Mouse (Mus musculus) layer of hippocampus, adult 2 months (tissue): Measurements from ENCODE around the gene Zfp830. TPM values are rescaled to one million over a fixed set of nuclear protein-coding genes. Genes with fewer than 3 reads are reported as not detected.

Experiments used
- DNase-seq, 2 experiments: peaks; one replicate each; pipeline ENCODE4 v3.0.0; 2022; ENCODE audit warnings: low spot score in 2 of 2
- H3K27ac ChIP-seq: fragments of 200-600 bp; 2 replicates; pipeline ENCODE4 v1.8.1; 2022
- H3K4me3 ChIP-seq: fragments of 200-600 bp; 2 replicates; pipeline ENCODE4 v1.8.1; 2022; ENCODE audit warnings: mild to moderate bottlenecking
- CTCF ChIP-seq: fragments of 200-600 bp; conservative IDR thresholded peaks from 2 replicates; pipeline ENCODE4 v1.8.1; 2022; ENCODE audit warnings: antibody characterized with exemption, mild to moderate bottlenecking, moderate library complexity
- long read RNA-seq, 2 experiments: library from polyadenylated mRNA; stranded (forward); transcript quantifications; one replicate each; pipeline ENCODE4 v2.0.0; 2021; ENCODE audit warnings: borderline mapping rate in 2 of 2
- total RNA-seq, 2 experiments: library from RNA; stranded (reverse); gene quantifications; 2 replicates each; pipeline ENCODE4 v1.2.3; 2021

Gene Zfp830
- total RNA-seq = 10 to 100 TPM; 14.8 to 16.9 TPM
- long read RNA-seq, experiment 1, transcript Zfp830-201 (1 exons, 1,591 nt) = major isoform, 7 of 7 reads
- long read RNA-seq, experiment 1, partial matches to known transcripts = 0 of 7 reads
- long read RNA-seq, experiment 1, other reads (novel, unspliced or antisense) = 0 of 7 reads
- long read RNA-seq, experiment 2, transcript Zfp830-201 (1 exons, 1,591 nt) = major isoform, 22 of 22 reads
- long read RNA-seq, experiment 2, partial matches to known transcripts = 0 of 22 reads
- long read RNA-seq, experiment 2, other reads (novel, unspliced or antisense) = 0 of 22 reads

GRCm38 (mm10) chr11:82763742-82764437 lies at the start of gene Zfp830, which contains the start of gene Cct6b:
Zfp830 (plus strand) TSS chr11:82764345.
Cct6b (minus strand) TSS chr11:82764321.
- TF ChIP-seq CTCF = peak; percentile 36; the same call in 1 of the 2 replicates
- DNase-seq = peak; percentile 90 to 92
- Histone ChIP-seq H3K27ac (peak within 1 kb of the TSS; percentile 93), H3K4me3 (peak within 1 kb of the TSS; percentile 98)

- no peak for DNase-seq
- TF ChIP-seq CTCF = no peak
- H3K27ac ChIP-seq = no peak overlapping the region
- no peak overlapping the region for H3K4me3 ChIP-seq
Measured at GRCm38 (mm10) chr11:82719294-82719693, 44.9 kb upstream of the Zfp830 start.

GRCm38 (mm10) chr11:82726862-82727261 lies 37.3 kb upstream of the Zfp830 start:
- DNase-seq = no peak
- no peak overlapping the region for H3K4me3 ChIP-seq
- TF ChIP-seq CTCF = peak; percentile 50
- no peak overlapping the region for H3K27ac ChIP-seq

GRCm38 (mm10) chr11:82734227-82734626 lies 29.9 kb upstream of the Zfp830 start:
- H3K4me3 ChIP-seq = no peak overlapping the region
- no peak overlapping the region for H3K27ac ChIP-seq

GRCm38 (mm10) chr11:82739006-82739405 lies 25.1 kb upstream of the Zfp830 start:
- TF ChIP-seq CTCF = peak; percentile 29
- H3K4me3 ChIP-seq = no peak overlapping the region
- no peak for DNase-seq
- no peak overlapping the region for H3K27ac ChIP-seq

More at GRCm38 (mm10) chr11:82734227-82734626, 29.9 kb upstream of the Zfp830 start:
- peak; percentile 22; the same call in 1 of the 2 replicates for TF ChIP-seq CTCF
- DNase-seq = no peak

- Histone ChIP-seq H3K27ac (no peak overlapping the region), H3K4me3 (no peak overlapping the region)
- DNase-seq = no peak
- TF ChIP-seq CTCF = peak; percentile 70
Measured at GRCm38 (mm10) chr11:82746138-82746537, 18.0 kb upstream of the Zfp830 start.

GRCm38 (mm10) chr11:82746857-82747366 lies 17.2 kb upstream of the Zfp830 start:
- Histone ChIP-seq H3K27ac (no peak overlapping the region), H3K4me3 (no peak overlapping the region)
- no peak for TF ChIP-seq CTCF
- no peak for DNase-seq

GRCm38 (mm10) chr11:82752349-82753115 lies 11.6 kb upstream of the Zfp830 start:
- TF ChIP-seq CTCF = no peak
- DNase-seq = no peak
- Histone ChIP-seq H3K27ac (no peak overlapping the region), H3K4me3 (no peak overlapping the region)

GRCm38 (mm10) chr11:82755919-82756318 lies 8.2 kb upstream of the Zfp830 start:
- no peak for DNase-seq
- Histone ChIP-seq H3K27ac (no peak overlapping the region), H3K4me3 (no peak overlapping the region)
- no peak for TF ChIP-seq CTCF

- no peak for DNase-seq
- no peak overlapping the region for H3K4me3 ChIP-seq
- no peak overlapping the region for H3K27ac ChIP-seq
- peak; percentile 63 for TF ChIP-seq CTCF
Measured at GRCm38 (mm10) chr11:82762286-82762829, 1.8 kb upstream of the Zfp830 start.

- peak overlapping the region; percentile 93 for H3K27ac ChIP-seq
- DNase-seq = no peak
- no peak for TF ChIP-seq CTCF
- H3K4me3 ChIP-seq = peak overlapping the region; percentile 98
Measured at GRCm38 (mm10) chr11:82763261-82763660, 884 bp upstream of the Zfp830 start.

- no peak for TF ChIP-seq CTCF
- DNase-seq = no peak
- Histone ChIP-seq H3K4me3 (peak overlapping the region; percentile 98), H3K27ac (peak overlapping the region; percentile 93)
Measured at GRCm38 (mm10) chr11:82764438-82764924, 336 bp downstream of the Zfp830 start.

- H3K4me3 ChIP-seq = peak overlapping the region; percentile 98
- no peak for TF ChIP-seq CTCF
- DNase-seq = no peak
- H3K27ac ChIP-seq = peak overlapping the region; percentile 96; the same call in 1 of the 2 replicates
Measured at GRCm38 (mm10) chr11:82780134-82780533, 16.0 kb downstream of the Zfp830 start.
